ENCODE assay signal across 36 mouse cellular contexts in genomic region chr3:90589947-90590346, GRCm38 (mm10). TPM values are rescaled to one million over a fixed set of nuclear protein-coding genes. Genes with fewer than 3 reads are reported as not detected.
DNase-seq lines count a peak whose midpoint lies in the region; ATAC-seq and TF ChIP-seq lines count a peak whose summit lies in the region.
"Had no signal": no experiment of that assay in that cellular context is flagged by ENCODE, and none has a peak within 500 bp of the region (broad histone marks: within the 10 kb centered on the region; RNA-seq: fewer than 3 reads in every experiment).

Gene S100a2, plus strand, starts transcription at chr3:90590247.

- no peak within 1 kb of the TSS for H3K9ac ChIP-seq in embryonic facial prominence, embryonic 13.5 days
- no peak within 1 kb of the TSS for H3K9ac ChIP-seq in lung, embryonic 15.5 days
- H3K9ac ChIP-seq in stomach, postnatal 0 days (ENCODE audit: low read length), result no peak within 1 kb of the TSS
- H3K9ac ChIP-seq: liver, embryonic 13.5 days; midbrain, embryonic 13.5 days; neural tube, embryonic 13.5 days had no signal

- no peak for TF ChIP-seq EP300 in stomach, postnatal 0 days (optimal IDR thresholded peaks at IDR 0.05)

- DNase-seq in embryonic facial prominence, embryonic 10.5 days (ENCODE audit: low spot score), result no peak
- DNase-seq in lung, adult 2 months, result no peak
- DNase-seq in stomach, postnatal 0 days (ENCODE audit: low spot score), result no peak
- DNase-seq in layer of hippocampus, adult 8-10 months (ENCODE audit: low spot score in 2 of 2), result no peak
- DNase-seq: adrenal gland, adult 8-10 months; cerebellum, adult 11 months; cerebellum, postnatal 14 days; kidney, postnatal 25 days; layer of hippocampus, postnatal 36 days; liver, embryonic 13.5 days; lung, postnatal 10 days; right cerebral cortex, adult 18-20 months; right cerebral cortex, postnatal 4 days had no signal

- H3K4me1 ChIP-seq in embryonic facial prominence, embryonic 13.5 days, result peaks cover 22% of the 10 kb centered on the region; the same call in 1 of the 2 replicates
- peaks cover 15% of the 10 kb centered on the region; the same call in 1 of the 2 replicates for H3K4me1 ChIP-seq in embryonic facial prominence, embryonic 10.5 days
- peaks cover 13% of the 10 kb centered on the region for H3K4me1 ChIP-seq in lung, embryonic 15.5 days
- peaks cover 12% of the 10 kb centered on the region for H3K4me1 ChIP-seq in lung, adult 2 months (ENCODE audit: control insufficient read depth, insufficient read depth, low read length)
- H3K4me1 ChIP-seq in stomach, postnatal 0 days (replicated peaks; ENCODE audit: control insufficient read depth, insufficient read depth), result peaks cover 5% of the 10 kb centered on the region
- H3K4me1 ChIP-seq: liver, embryonic 13.5 days; midbrain, embryonic 13.5 days; neural tube, embryonic 13.5 days had no signal

- H3K9me3 ChIP-seq in embryonic facial prominence, embryonic 13.5 days, result no peaks in the 10 kb centered on the region
- peaks cover 4% of the 10 kb centered on the region; the same call in 1 of the 2 replicates for H3K9me3 ChIP-seq in embryonic facial prominence, embryonic 10.5 days
- no peaks in the 10 kb centered on the region for H3K9me3 ChIP-seq in lung, embryonic 15.5 days
- H3K9me3 ChIP-seq in stomach, postnatal 0 days (ENCODE audit: control insufficient read depth, low read length), result no peaks in the 10 kb centered on the region
- H3K9me3 ChIP-seq: hindbrain, embryonic 10.5 days; liver, embryonic 13.5 days; midbrain, embryonic 13.5 days had no signal

- TF ChIP-seq CTCF in lung, adult 2 months (IDR thresholded peaks at IDR 0.05; ENCODE audit: insufficient read depth, low read length), result no peak
- TF ChIP-seq CTCF in stomach, postnatal 0 days (IDR thresholded peaks at IDR 0.05; ENCODE audit: low read depth), result no peak

- 80% methylated on average over 8 of the region's 8 CpGs for WGBS in embryonic facial prominence, embryonic 13.5 days
- WGBS in embryonic facial prominence, embryonic 10.5 days, result 85% methylated on average over 8 of the region's 8 CpGs
- WGBS in lung, embryonic 15.5 days, result 74% methylated on average over 8 of the region's 8 CpGs
- WGBS in lung, adult 2 months, result 91% methylated on average over 8 of the region's 8 CpGs
- 81% methylated on average over 8 of the region's 8 CpGs for WGBS in macrophage (ENCODE audit: missing documents)
- 81% methylated on average over 8 of the region's 8 CpGs for WGBS in stomach, postnatal 0 days

- ATAC-seq in embryonic facial prominence, embryonic 13.5 days (ENCODE audit: insufficient number of reproducible peaks, insufficient read depth, low FRiP score, low TSS enrichment, low read depth), result no peak
- no peak for ATAC-seq in lung, embryonic 15.5 days (ENCODE audit: borderline replicate concordance, extremely low read depth, low FRiP score, low TSS enrichment)
- no peak for ATAC-seq in stomach, postnatal 0 days (ENCODE audit: low FRiP score, low TSS enrichment)
- ATAC-seq: hindbrain, embryonic 16.5 days; intestine, postnatal 0 days had no signal

- peak within 1 kb of the TSS; percentile 22; the same call in 1 of the 2 replicates for H3K27ac ChIP-seq in embryonic facial prominence, embryonic 13.5 days
- H3K27ac ChIP-seq in embryonic facial prominence, embryonic 10.5 days (replicated peaks), result no peak within 1 kb of the TSS
- 0 out of 2 replicates have a peak within 1 kb of the TSS, but pooled peaks have one; percentile 1 for H3K27ac ChIP-seq in lung, embryonic 15.5 days
- peak within 1 kb of the TSS; percentile 93 for H3K27ac ChIP-seq in macrophage
- peak within 1 kb of the TSS; percentile 77 for H3K27ac ChIP-seq in stomach, postnatal 0 days (replicated peaks)
- H3K27ac ChIP-seq: hindbrain, embryonic 10.5 days; layer of hippocampus, adult 2 months; liver, embryonic 13.5 days; midbrain, embryonic 13.5 days; neural tube, embryonic 13.5 days had no signal

- no peaks in the 10 kb centered on the region for H3K79me2 ChIP-seq in macrophage (ENCODE audit: inconsistent target)

- H3K4me3 ChIP-seq in embryonic facial prominence, embryonic 13.5 days, result no peak within 1 kb of the TSS
- H3K4me3 ChIP-seq in embryonic facial prominence, embryonic 10.5 days, result no peak within 1 kb of the TSS
- H3K4me3 ChIP-seq in lung, embryonic 15.5 days, result no peak within 1 kb of the TSS
- H3K4me3 ChIP-seq in lung, adult 2 months (replicated peaks; ENCODE audit: extremely low read depth, low read depth, low read length), result no peak within 1 kb of the TSS
- H3K4me3 ChIP-seq in macrophage (ENCODE audit: inconsistent target), result no peak within 1 kb of the TSS
- no peak within 1 kb of the TSS for H3K4me3 ChIP-seq in stomach, postnatal 0 days (ENCODE audit: low read depth, low read length)
- H3K4me3 ChIP-seq: hindbrain, embryonic 10.5 days; layer of hippocampus, adult 2 months; liver, embryonic 13.5 days; midbrain, embryonic 13.5 days; neural tube, embryonic 13.5 days had no signal

- TF ChIP-seq POLR2A in lung, adult 2 months (IDR thresholded peaks at IDR 0.05; ENCODE audit: borderline replicate concordance, extremely low read depth, low read depth, low read length), result no peak

- H3K4me2 ChIP-seq in embryonic facial prominence, embryonic 13.5 days, result no peak within 1 kb of the TSS
- no peak within 1 kb of the TSS for H3K4me2 ChIP-seq in lung, embryonic 15.5 days
- no peak within 1 kb of the TSS for H3K4me2 ChIP-seq in stomach, postnatal 0 days (replicated peaks; ENCODE audit: low read depth)
- H3K4me2 ChIP-seq: heart, embryonic 11.5 days; liver, embryonic 13.5 days; midbrain, embryonic 13.5 days; neural tube, embryonic 13.5 days had no signal

- H3K36me3 ChIP-seq in embryonic facial prominence, embryonic 13.5 days, result no peaks in the 10 kb centered on the region
- H3K36me3 ChIP-seq in embryonic facial prominence, embryonic 10.5 days (replicated peaks), result no peaks in the 10 kb centered on the region
- H3K36me3 ChIP-seq in lung, embryonic 15.5 days, result no peaks in the 10 kb centered on the region
- H3K36me3 ChIP-seq in macrophage (ENCODE audit: inconsistent target), result no peaks in the 10 kb centered on the region
- no peaks in the 10 kb centered on the region for H3K36me3 ChIP-seq in stomach, postnatal 0 days (ENCODE audit: control insufficient read depth, insufficient read depth, low read length)
- H3K36me3 ChIP-seq: hindbrain, embryonic 10.5 days; liver, embryonic 13.5 days; midbrain, embryonic 13.5 days; neural tube, embryonic 13.5 days had no signal

- no peaks in the 10 kb centered on the region for H3K27me3 ChIP-seq in embryonic facial prominence, embryonic 13.5 days
- H3K27me3 ChIP-seq in embryonic facial prominence, embryonic 10.5 days (replicated peaks; ENCODE audit: low read depth, poor library complexity, severe bottlenecking), result no peaks in the 10 kb centered on the region
- no peaks in the 10 kb centered on the region for H3K27me3 ChIP-seq in lung, embryonic 15.5 days
- no peaks in the 10 kb centered on the region for H3K27me3 ChIP-seq in stomach, postnatal 0 days (ENCODE audit: control insufficient read depth, insufficient read depth, low read length)
- H3K27me3 ChIP-seq: liver, embryonic 13.5 days; midbrain, embryonic 13.5 days; neural tube, embryonic 13.5 days had no signal

RNA-seq across cellular contexts. Expression of gene S100a2, which starts in this region (rescaled TPM):
- not detected in 2 replicates for polyA plus RNA-seq in embryonic facial prominence, embryonic 13.5 days (2015; fragmentation: Nextera tagmentation; extraction: Ambion mirVana)
- not detected in 2 replicates for polyA plus RNA-seq in embryonic facial prominence, embryonic 10.5 days (2016; fragmentation: Nextera tagmentation; extraction: Ambion mirVana)
- not detected in 2 replicates for polyA plus RNA-seq in lung, embryonic 15.5 days (2015; fragmentation: Nextera tagmentation; extraction: Ambion mirVana)
- polyA plus RNA-seq in lung, adult 2 months (2012; rRNA removed), result not detected in 2 replicates
- total RNA-seq in macrophage (2018; cell fraction: chromatin; rRNA removed), result not detected
- not detected for total RNA-seq in macrophage (2018; cell fraction: cytosol; rRNA removed)
- not detected for total RNA-seq in macrophage (2018; cell fraction: nucleus; rRNA removed)
- not detected in 3 replicates for polyA plus RNA-seq in macrophage (2018)
- polyA plus RNA-seq in stomach, postnatal 0 days (2015; fragmentation: Nextera tagmentation; extraction: Ambion mirVana), result 0.65 and 1.2 TPM in 2 replicates
- not detected for total RNA-seq in layer of hippocampus, adult 8-10 months (2022)
- total RNA-seq: adrenal gland, adult 8-10 months; gastrocnemius, adult 8-10 months; granulocyte monocyte progenitor cell, adult 5-6 weeks; layer of hippocampus, adult 2 months; layer of hippocampus, postnatal 36 days; left cerebral cortex, postnatal 10 days; megakaryocyte progenitor cell, adult 5-6 weeks had no signal
- polyA plus RNA-seq: activated CD4-positive, CD25-positive, alpha-beta regulatory T cell, adult 4 months; brain, embryonic 14.5 days; embryonic facial prominence, embryonic 14.5 days; forebrain, embryonic 14.5 days; frontal cortex, adult 2 months; heart, embryonic 11.5 days; heart, postnatal 0 days; hindbrain, embryonic 10.5 days; hindbrain, embryonic 16.5 days; intestine, postnatal 0 days; kidney, embryonic 14.5 days; limb, embryonic 11.5 days; liver, embryonic 13.5 days; midbrain, embryonic 13.5 days; neural tube, embryonic 13.5 days; testis, adult 2 months had no signal
